In genomic region chr9:75376428-75376827, GRCm38 (mm10) we compare ENCODE assay signal across 20 mouse cellular contexts. TPM values are rescaled to one million over a fixed set of nuclear protein-coding genes. Genes with fewer than 3 reads are reported as not detected.
"Had no signal": no experiment of that assay in that cellular context is flagged by ENCODE, and none has a peak within 500 bp of the region (broad histone marks: within the 10 kb centered on the region; RNA-seq: fewer than 3 reads in every experiment).

No protein-coding gene starts in this region.

- H3K4me2 ChIP-seq: lung, embryonic 15.5 days; midbrain, embryonic 13.5 days; midbrain, embryonic 15.5 days; neural tube, embryonic 12.5 days; stomach, embryonic 15.5 days had no signal

- H3K4me3 ChIP-seq: lung, embryonic 15.5 days; megakaryocyte, embryonic 14.5 days; midbrain, embryonic 13.5 days; midbrain, embryonic 15.5 days; neural tube, embryonic 12.5 days; stomach, embryonic 15.5 days had no signal

- H3K27me3 ChIP-seq: lung, embryonic 15.5 days; midbrain, embryonic 13.5 days; midbrain, embryonic 15.5 days; neural tube, embryonic 12.5 days; stomach, embryonic 15.5 days had no signal

- H3K9me3 ChIP-seq: lung, embryonic 15.5 days; midbrain, embryonic 15.5 days; neural tube, embryonic 12.5 days; stomach, embryonic 15.5 days had no signal

- H3K36me3 ChIP-seq: lung, embryonic 15.5 days; midbrain, embryonic 13.5 days; midbrain, embryonic 15.5 days; neural tube, embryonic 12.5 days; stomach, embryonic 15.5 days had no signal

- H3K9ac ChIP-seq: liver, postnatal 0 days; lung, embryonic 15.5 days; midbrain, embryonic 13.5 days; midbrain, embryonic 15.5 days; neural tube, embryonic 12.5 days; stomach, embryonic 15.5 days had no signal

- H3K27ac ChIP-seq: lung, embryonic 15.5 days; macrophage; midbrain, embryonic 13.5 days; midbrain, embryonic 15.5 days; neural tube, embryonic 12.5 days; stomach, embryonic 15.5 days; stomach, postnatal 0 days had no signal

- DNase-seq: liver, postnatal 0 days; lung, adult 2 months; lung, postnatal 14 days; lung, postnatal 36 days; right cerebral cortex, postnatal 14 days; thymus, adult 2 months; thymus, postnatal 36 days had no signal

- ATAC-seq: liver, postnatal 0 days; lung, postnatal 0 days; midbrain, embryonic 13.5 days; midbrain, embryonic 15.5 days had no signal

- H3K4me1 ChIP-seq: lung, embryonic 15.5 days; midbrain, embryonic 13.5 days; midbrain, embryonic 15.5 days; neural tube, embryonic 12.5 days; stomach, embryonic 15.5 days had no signal

RNA-seq across cellular contexts. Expression of gene Bcl2l10, which starts 28.9 kb away (rescaled TPM):
- polyA plus RNA-seq: liver, postnatal 0 days; lung, embryonic 15.5 days; macrophage; midbrain, embryonic 13.5 days; midbrain, embryonic 15.5 days; midbrain, postnatal 0 days; neural tube, embryonic 12.5 days; neural tube, embryonic 14.5 days; spleen, adult 2 months; stomach, embryonic 15.5 days; stomach, postnatal 0 days; testis, adult 2 months; thymus, adult 2 months had no signal
